Comparison of ENCODE assay signal across 19 mouse cellular contexts in the genomic region with DNA sequence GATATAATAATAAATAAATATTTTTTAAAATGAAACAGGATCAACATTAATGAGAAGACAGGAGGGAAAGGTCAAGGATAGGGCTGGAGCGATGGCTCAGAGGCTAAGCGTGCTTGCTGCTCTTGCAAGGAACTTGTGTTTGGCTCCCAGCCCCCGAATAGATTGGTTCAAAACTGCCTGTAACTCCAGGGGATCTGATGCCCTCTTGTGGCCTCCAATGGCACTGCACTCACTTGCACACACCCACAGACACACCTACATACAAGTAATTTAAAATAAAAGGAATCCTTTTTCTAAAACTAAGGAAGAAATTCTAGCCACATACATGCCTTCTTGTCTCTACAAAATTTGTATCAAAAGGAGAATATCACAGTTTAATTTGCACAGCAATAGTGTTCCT. TPM values are rescaled to one million over a fixed set of nuclear protein-coding genes. Genes with fewer than 3 reads are reported as not detected.
DNase-seq lines count a peak whose midpoint lies in the region; ATAC-seq and TF ChIP-seq lines count a peak whose summit lies in the region.
"Had no signal": no experiment of that assay in that cellular context is flagged by ENCODE, and none has a peak within 500 bp of the region (broad histone marks: within the 10 kb centered on the region; RNA-seq: fewer than 3 reads in every experiment).

No protein-coding gene starts in this region.

- 99% methylated on average over 3 of the region's 3 CpGs for WGBS in lung, embryonic 14.5 days
- 97% methylated on average over 3 of the region's 3 CpGs for WGBS in stomach, postnatal 0 days

- TF ChIP-seq POLR2A in MEL (IDR thresholded peaks at IDR 0.05; ENCODE audit: control insufficient read depth in 1 of 2, insufficient read depth in 1 of 2, low read depth in 1 of 2, low read length in 2 of 2, poor library complexity in 1 of 2) = no peak

- no peaks in the 10 kb centered on the region for H3K27me3 ChIP-seq in lung, embryonic 14.5 days (ENCODE audit: insufficient read depth, low read length)
- H3K27me3 ChIP-seq in MEL (ENCODE audit: control insufficient read depth in 1 of 2, insufficient read depth in 2 of 2, low read length in 2 of 2) = no peaks in the 10 kb centered on the region
- no peaks in the 10 kb centered on the region for H3K27me3 ChIP-seq in stomach, postnatal 0 days (ENCODE audit: control insufficient read depth, insufficient read depth, low read length)
- H3K27me3 ChIP-seq: neural tube, embryonic 12.5 days; stomach, embryonic 15.5 days had no signal

- H3K9ac ChIP-seq in lung, embryonic 14.5 days = no peak overlapping the region
- no peak overlapping the region for H3K9ac ChIP-seq in MEL (ENCODE audit: control insufficient read depth, low read depth, low read length, poor library complexity, severe bottlenecking)
- H3K9ac ChIP-seq in stomach, postnatal 0 days (ENCODE audit: low read length) = no peak overlapping the region
- H3K9ac ChIP-seq: limb, embryonic 13.5 days; midbrain, embryonic 15.5 days; neural tube, embryonic 12.5 days; stomach, embryonic 15.5 days had no signal

- intact Hi-C loops in heart, postnatal 14 days (cut with DNase I) = no loop called here

- TF ChIP-seq EP300 in MEL (IDR thresholded peaks at IDR 0.05; ENCODE audit: low read depth in 1 of 2, low read length in 2 of 2) = no peak
- TF ChIP-seq EP300 in stomach, postnatal 0 days (optimal IDR thresholded peaks at IDR 0.05) = no peak

- H3K4me3 ChIP-seq in lung, embryonic 14.5 days (ENCODE audit: low read depth, low read length) = no peak overlapping the region
- H3K4me3 ChIP-seq in MEL (ENCODE audit: control insufficient read depth in 1 of 2, insufficient read depth in 1 of 2, low read depth in 2 of 2, low read length in 2 of 2) = no peak overlapping the region
- no peak overlapping the region for H3K4me3 ChIP-seq in stomach, postnatal 0 days (ENCODE audit: low read depth, low read length)
- H3K4me3 ChIP-seq: limb, embryonic 13.5 days; midbrain, embryonic 15.5 days; neural tube, embryonic 12.5 days; stomach, embryonic 15.5 days had no signal

- peak; percentile 45 for TF ChIP-seq CTCF in lung, embryonic 14.5 days (IDR thresholded peaks at IDR 0.05; ENCODE audit: low read depth)
- peak; percentile 52 to 63 (median 56) for TF ChIP-seq CTCF in MEL (IDR thresholded peaks at IDR 0.05 in 2 of 3, conservative IDR thresholded peaks at IDR 0.05 in 1 of 3; ENCODE audit: control insufficient read depth in 1 of 3, insufficient read depth in 1 of 3, low read depth in 2 of 3, low read length in 3 of 3, poor library complexity in 1 of 3, severe bottlenecking in 1 of 3)
- peak; percentile 38; the same call in 1 of the 2 replicates for TF ChIP-seq CTCF in stomach, postnatal 0 days (IDR thresholded peaks at IDR 0.05; ENCODE audit: low read depth)

- DNase-seq in heart, adult 11 months = peak; percentile 86
- DNase-seq in heart, postnatal 14 days = no peak
- DNase-seq in lung, embryonic 14.5 days = no peak
- DNase-seq in lung, postnatal 25 days (ENCODE audit: low spot score) = no peak
- peak; percentile 41 for DNase-seq in MEL (ENCODE audit: low read depth, low spot score)
- DNase-seq in stomach, postnatal 0 days (ENCODE audit: low spot score) = no peak
- DNase-seq in kidney, postnatal 36 days = no peak
- DNase-seq: adrenal gland, postnatal 36 days; cerebellum, adult 11 months; gastrocnemius, postnatal 10 days; heart, postnatal 4 days; lung, postnatal 14 days; thymus, postnatal 4 days had no signal

- H3K27ac ChIP-seq in lung, embryonic 14.5 days (ENCODE audit: low read depth) = no peak overlapping the region
- no peak overlapping the region for H3K27ac ChIP-seq in MEL (ENCODE audit: control insufficient read depth, low read depth, low read length)
- H3K27ac ChIP-seq in stomach, postnatal 0 days (replicated peaks) = no peak overlapping the region
- H3K27ac ChIP-seq: limb, embryonic 13.5 days; midbrain, embryonic 15.5 days; neural tube, embryonic 12.5 days; stomach, embryonic 15.5 days had no signal

- H3K36me3 ChIP-seq in lung, embryonic 14.5 days (ENCODE audit: insufficient read depth) = no peaks in the 10 kb centered on the region
- no peaks in the 10 kb centered on the region for H3K36me3 ChIP-seq in MEL (ENCODE audit: control insufficient read depth in 1 of 2, insufficient read depth in 2 of 2, low read length in 2 of 2)
- H3K36me3 ChIP-seq in stomach, postnatal 0 days (ENCODE audit: control insufficient read depth, insufficient read depth, low read length) = no peaks in the 10 kb centered on the region
- H3K36me3 ChIP-seq: limb, embryonic 13.5 days; midbrain, embryonic 15.5 days; neural tube, embryonic 12.5 days; stomach, embryonic 15.5 days had no signal

- no peaks in the 10 kb centered on the region for H3K9me3 ChIP-seq in lung, embryonic 14.5 days (ENCODE audit: low read depth, low read length)
- no peaks in the 10 kb centered on the region for H3K9me3 ChIP-seq in MEL (replicated peaks; ENCODE audit: insufficient read depth, low read length)
- no peaks in the 10 kb centered on the region for H3K9me3 ChIP-seq in stomach, postnatal 0 days (ENCODE audit: control insufficient read depth, low read length)
- H3K9me3 ChIP-seq: limb, embryonic 13.5 days; midbrain, embryonic 15.5 days; neural tube, embryonic 12.5 days; stomach, embryonic 15.5 days had no signal

- TF ChIP-seq RAD21 in MEL (IDR thresholded peaks at IDR 0.05; ENCODE audit: low read depth, low read length) = no peak

- no peaks in the 10 kb centered on the region for H3K4me1 ChIP-seq in lung, embryonic 14.5 days (ENCODE audit: insufficient read depth)
- no peaks in the 10 kb centered on the region for H3K4me1 ChIP-seq in MEL (ENCODE audit: control insufficient read depth in 1 of 2, insufficient read depth in 2 of 2, low read length in 2 of 2)
- no peaks in the 10 kb centered on the region for H3K4me1 ChIP-seq in stomach, postnatal 0 days (replicated peaks; ENCODE audit: control insufficient read depth, insufficient read depth)
- H3K4me1 ChIP-seq: midbrain, embryonic 15.5 days; neural tube, embryonic 12.5 days; stomach, embryonic 15.5 days had no signal

- ATAC-seq in lung, embryonic 14.5 days (ENCODE audit: insufficient read depth) = no peak
- ATAC-seq in stomach, postnatal 0 days (ENCODE audit: low FRiP score, low TSS enrichment) = no peak
- ATAC-seq: inflammation-experienced regulatory T-cells, adult 6 months had no signal

- no peak overlapping the region for H3K4me2 ChIP-seq in lung, embryonic 14.5 days
- no peak overlapping the region for H3K4me2 ChIP-seq in stomach, postnatal 0 days (replicated peaks; ENCODE audit: low read depth)
- H3K4me2 ChIP-seq: limb, embryonic 13.5 days; midbrain, embryonic 15.5 days; neural tube, embryonic 12.5 days; stomach, embryonic 15.5 days had no signal

- no peaks in the 10 kb centered on the region for H3K79me2 ChIP-seq in MEL (ENCODE audit: control insufficient read depth, insufficient read depth, low read length, poor library complexity)

TF ChIP-seq in MEL, 35 proteins besides CTCF, POLR2A, EP300 and RAD21:
- no peak for TF ChIP-seq SIN3A (IDR thresholded peaks at IDR 0.05; ENCODE audit: low read length)
- TF ChIP-seq NRF1 (IDR thresholded peaks at IDR 0.05; ENCODE audit: insufficient read depth, low read depth, low read length, poor library complexity, severe bottlenecking) = no peak
- TF ChIP-seq SMC3 (IDR thresholded peaks at IDR 0.05; ENCODE audit: low read depth, low read length) = peak; percentile 43; the same call in 1 of the 2 replicates

RNA-seq across cellular contexts. Expression of a gene that starts 20.5 kb away (rescaled TPM):
- total RNA-seq in heart, postnatal 14 days (2021) = not detected
- not detected in 2 replicates for polyA plus RNA-seq in lung, embryonic 14.5 days (2014; fragmentation: Nextera tagmentation; extraction: Ambion mirVana)
- 0.04 TPM in 1 of 2 replicates, not detected in the other for total RNA-seq in MEL (2012; rRNA removed)
- not detected for polyA plus RNA-seq in MEL (2012; ENCODE audit: insufficient read depth in 1 of 2, insufficient read length in 2 of 2, low read depth in 1 of 2, low replicate concordance in 2 of 2, missing spikeins in 1 of 2)
- polyA plus RNA-seq in stomach, postnatal 0 days (2015; fragmentation: Nextera tagmentation; extraction: Ambion mirVana) = not detected in 2 replicates
- total RNA-seq: adrenal gland, postnatal 36 days; gastrocnemius, postnatal 10 days; heart, postnatal 4 days had no signal
- polyA plus RNA-seq: inflammation-experienced regulatory T-cells, adult 6 months; large intestine, adult 2 months; neural tube, embryonic 12.5 days; stomach, embryonic 15.5 days had no signal

Comparison
In these comparisons a context has a peak if more than half of its experiments do, and no peak if none do; other contexts are left out.
1. DNase-seq: peak in heart, adult 11 months (single experiment) and MEL (single experiment); none in heart, postnatal 14 days (0 of 2), lung, embryonic 14.5 days (single experiment), lung, postnatal 25 days (single experiment), stomach, postnatal 0 days (single experiment) and kidney, postnatal 36 days (0 of 2).
2. Peak in every context shown above with its lines, with median percentiles within 50 percentile points of each other: CTCF ChIP-seq.